ENCODE assay signal across 26 mouse cellular contexts in the genomic region with DNA sequence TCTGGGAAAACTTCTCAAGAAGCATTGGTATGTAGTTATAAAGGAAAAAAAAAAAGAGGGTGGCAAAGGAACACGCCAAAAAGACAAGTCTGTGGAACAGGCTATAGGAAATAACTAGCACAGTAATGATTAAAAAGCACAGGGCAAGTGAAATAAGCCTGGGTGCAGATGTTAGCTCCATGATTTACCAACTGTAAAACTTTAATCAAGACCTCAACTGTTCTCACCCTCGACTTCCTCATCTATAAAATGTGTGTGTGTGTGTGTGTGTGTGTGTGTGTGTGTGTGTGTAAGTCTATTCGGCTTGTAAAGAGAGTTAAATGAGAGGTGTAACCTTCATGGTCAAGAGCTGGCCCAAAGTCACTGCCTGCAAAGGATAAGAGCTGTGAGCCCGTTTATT.
A peak's percentile ranks its signal among the peaks of the same experiment; 100 is the strongest.
DNase-seq lines count a peak whose midpoint lies in the region; ATAC-seq and TF ChIP-seq lines count a peak whose summit lies in the region.
"Had no signal": no experiment of that assay in that cellular context is flagged by ENCODE, and none has a peak within 500 bp of the region (broad histone marks: within the 10 kb centered on the region; RNA-seq: fewer than 3 reads in every experiment).

No protein-coding gene starts in this region.

- TF ChIP-seq CTCF in Patski (IDR thresholded peaks at IDR 0.05), result no peak
- TF ChIP-seq CTCF in intestine, postnatal 0 days (IDR thresholded peaks at IDR 0.05; ENCODE audit: low read depth), result no peak

- H3K9me3 ChIP-seq in intestine, postnatal 0 days (ENCODE audit: control insufficient read depth), result no peaks in the 10 kb centered on the region
- no peaks in the 10 kb centered on the region for H3K9me3 ChIP-seq in stomach, embryonic 16.5 days (replicated peaks; ENCODE audit: control insufficient read depth, low read length)
- H3K9me3 ChIP-seq in heart, embryonic 11.5 days (replicated peaks; ENCODE audit: control insufficient read depth, low read length), result no peaks in the 10 kb centered on the region
- H3K9me3 ChIP-seq: embryonic facial prominence, embryonic 10.5 days; embryonic facial prominence, embryonic 13.5 days; forebrain, embryonic 12.5 days; forebrain, embryonic 15.5 days; heart, embryonic 10.5 days; hindbrain, embryonic 13.5 days had no signal

- H3K27ac ChIP-seq in intestine, postnatal 0 days (ENCODE audit: low read depth, low read length), result no peak overlapping the region
- H3K27ac ChIP-seq in stomach, embryonic 16.5 days (ENCODE audit: low read length), result peak overlapping the region; percentile 36; the same call in 1 of the 2 replicates
- H3K27ac ChIP-seq in heart, embryonic 11.5 days (ENCODE audit: low read depth, low read length), result no peak overlapping the region
- H3K27ac ChIP-seq: embryonic facial prominence, embryonic 10.5 days; embryonic facial prominence, embryonic 13.5 days; forebrain, embryonic 12.5 days; forebrain, embryonic 15.5 days; heart, adult 2 months; heart, embryonic 10.5 days; hindbrain, embryonic 13.5 days had no signal

- peaks cover 4% of the 10 kb centered on the region; the same call in 1 of the 2 replicates for H3K4me1 ChIP-seq in intestine, postnatal 0 days (replicated peaks; ENCODE audit: control insufficient read depth, insufficient read depth, low read length)
- no peaks in the 10 kb centered on the region for H3K4me1 ChIP-seq in stomach, embryonic 16.5 days (ENCODE audit: control insufficient read depth, insufficient read depth, low read length)
- peaks cover 10% of the 10 kb centered on the region for H3K4me1 ChIP-seq in heart, embryonic 11.5 days (ENCODE audit: control insufficient read depth, insufficient read depth, low read length)
- H3K4me1 ChIP-seq: forebrain, embryonic 12.5 days; forebrain, embryonic 15.5 days; hindbrain, embryonic 13.5 days had no signal

- CTCF ChIA-PET in Patski (lab: Charles Lee), result interaction anchor here (0.8 to 2.0 kb wide), 5 partner anchors 10 to 83 kb away, joined by 3 to 7 read pairs (median 3); no protein-coding TSS in a partner anchor

- H3K9ac ChIP-seq in intestine, postnatal 0 days (ENCODE audit: low read depth, low read length), result no peak overlapping the region
- no peak overlapping the region for H3K9ac ChIP-seq in stomach, embryonic 16.5 days (ENCODE audit: low read length)
- H3K9ac ChIP-seq in heart, embryonic 11.5 days (ENCODE audit: low read depth, low read length), result no peak overlapping the region
- H3K9ac ChIP-seq: embryonic facial prominence, embryonic 13.5 days; forebrain, embryonic 12.5 days; forebrain, embryonic 15.5 days; hindbrain, embryonic 13.5 days had no signal

- POLR2A ChIA-PET in Patski (lab: Charles Lee), result interaction anchor here (1.2 kb wide), 2 partner anchors 10 to 12 kb away, joined by 4 read pairs; no protein-coding TSS in a partner anchor

- in situ Hi-C loops in Patski (cut with MboI; ENCODE audit: low pct_unique_long_range_greater_than_20kb), result no loop called here

- peak; percentile 19 for ATAC-seq in Patski
- peak; percentile 23; the same call in 1 of the 2 replicates for ATAC-seq in intestine, postnatal 0 days
- ATAC-seq in stomach, embryonic 16.5 days (ENCODE audit: insufficient read depth, low FRiP score), result no peak
- ATAC-seq in megakaryocyte, adult 5-6 weeks (ENCODE audit: poor library complexity, severe bottlenecking), result no peak
- ATAC-seq in heart, embryonic 11.5 days (replicated peaks; ENCODE audit: insufficient number of reproducible peaks, low FRiP score, low TSS enrichment), result no peak
- ATAC-seq: CD4-positive, CD25-positive, alpha-beta regulatory T cell, adult 4 months; forebrain, embryonic 15.5 days; hindbrain, embryonic 16.5 days had no signal

- H3K4me2 ChIP-seq in intestine, postnatal 0 days (replicated peaks; ENCODE audit: low read depth), result no peak overlapping the region
- no peak overlapping the region for H3K4me2 ChIP-seq in stomach, embryonic 16.5 days (ENCODE audit: low read depth, low read length)
- no peak overlapping the region for H3K4me2 ChIP-seq in heart, embryonic 11.5 days
- H3K4me2 ChIP-seq: embryonic facial prominence, embryonic 13.5 days; forebrain, embryonic 12.5 days; forebrain, embryonic 15.5 days; hindbrain, embryonic 13.5 days had no signal

- no peak for DNase-seq in Patski (ENCODE audit: low read depth, low spot score)
- no peak for DNase-seq in gastrocnemius, postnatal 4 days (ENCODE audit: low spot score in 2 of 2)
- DNase-seq: adrenal gland, adult 8-10 months; adrenal gland, postnatal 25 days; cerebellum, adult 11-12 months; cerebellum, adult 8-10 months; cerebellum, postnatal 10 days; cerebellum, postnatal 36 days; embryo, embryonic 11 days; gastrocnemius, adult 2 months; gastrocnemius, postnatal 25 days; heart, adult 2 months; kidney, adult 11 months had no signal

- H3K27me3 ChIP-seq in Patski, result no peaks in the 10 kb centered on the region
- H3K27me3 ChIP-seq in intestine, postnatal 0 days (replicated peaks; ENCODE audit: control insufficient read depth, insufficient read depth, low read length), result no peaks in the 10 kb centered on the region
- no peaks in the 10 kb centered on the region for H3K27me3 ChIP-seq in stomach, embryonic 16.5 days (ENCODE audit: control insufficient read depth, insufficient read depth, low read length)
- H3K27me3 ChIP-seq in heart, embryonic 11.5 days (ENCODE audit: control insufficient read depth, insufficient read depth, low read length), result no peaks in the 10 kb centered on the region
- H3K27me3 ChIP-seq: embryonic facial prominence, embryonic 13.5 days; forebrain, embryonic 12.5 days; forebrain, embryonic 15.5 days; hindbrain, embryonic 13.5 days had no signal

- WGBS in intestine, postnatal 0 days, result 38% methylated on average over 4 of the region's 4 CpGs
- WGBS in stomach, embryonic 16.5 days, result 74% methylated on average over 4 of the region's 4 CpGs
- 79% methylated on average over 4 of the region's 4 CpGs for WGBS in heart, embryonic 11.5 days (ENCODE audit: insufficient replicate concordance)

- no peak overlapping the region for H3K4me3 ChIP-seq in intestine, postnatal 0 days (ENCODE audit: low read depth, low read length)
- H3K4me3 ChIP-seq in stomach, embryonic 16.5 days (replicated peaks; ENCODE audit: low read length), result no peak overlapping the region
- no peak overlapping the region for H3K4me3 ChIP-seq in heart, embryonic 11.5 days (ENCODE audit: low read depth, low read length)
- H3K4me3 ChIP-seq: embryonic facial prominence, embryonic 10.5 days; embryonic facial prominence, embryonic 13.5 days; erythroblast, embryonic 14.5 days; forebrain, embryonic 12.5 days; forebrain, embryonic 15.5 days; gastrocnemius, adult 2 months; heart, adult 2 months; heart, embryonic 10.5 days; hindbrain, embryonic 13.5 days had no signal

- H3K36me3 ChIP-seq in intestine, postnatal 0 days (ENCODE audit: control insufficient read depth, insufficient read depth), result no peaks in the 10 kb centered on the region
- H3K36me3 ChIP-seq in stomach, embryonic 16.5 days (ENCODE audit: control insufficient read depth, insufficient read depth, low read length), result no peaks in the 10 kb centered on the region
- no peaks in the 10 kb centered on the region for H3K36me3 ChIP-seq in heart, embryonic 11.5 days (ENCODE audit: control insufficient read depth, insufficient read depth, low read length)
- H3K36me3 ChIP-seq: embryonic facial prominence, embryonic 13.5 days; forebrain, embryonic 12.5 days; forebrain, embryonic 15.5 days; hindbrain, embryonic 13.5 days had no signal

Comparison
In these comparisons a context has a peak if more than half of its experiments do, and no peak if none do; other contexts are left out.
1. ATAC-seq: peak in Patski (single experiment) and intestine, postnatal 0 days (single experiment); none in stomach, embryonic 16.5 days (single experiment), megakaryocyte, adult 5-6 weeks (single experiment) and heart, embryonic 11.5 days (single experiment).